Mouse (Mus musculus) T-cell, adult 66 days (primary cell): ENCODE data around the gene Cdc37. TPM values are rescaled to one million over a fixed set of nuclear protein-coding genes. Genes with fewer than 3 reads are reported as not detected.

Source experiments
- total RNA-seq, 2 experiments: library from RNA; stranded (reverse); gene quantifications; 3 replicates in 1 of 2; 4 replicates in 1 of 2; pipeline ENCODE4 v1.2.4; 2023

Cdc37 gene
- 100 to 1,000 TPM; 132 to 148 TPM for total RNA-seq

DNA sequence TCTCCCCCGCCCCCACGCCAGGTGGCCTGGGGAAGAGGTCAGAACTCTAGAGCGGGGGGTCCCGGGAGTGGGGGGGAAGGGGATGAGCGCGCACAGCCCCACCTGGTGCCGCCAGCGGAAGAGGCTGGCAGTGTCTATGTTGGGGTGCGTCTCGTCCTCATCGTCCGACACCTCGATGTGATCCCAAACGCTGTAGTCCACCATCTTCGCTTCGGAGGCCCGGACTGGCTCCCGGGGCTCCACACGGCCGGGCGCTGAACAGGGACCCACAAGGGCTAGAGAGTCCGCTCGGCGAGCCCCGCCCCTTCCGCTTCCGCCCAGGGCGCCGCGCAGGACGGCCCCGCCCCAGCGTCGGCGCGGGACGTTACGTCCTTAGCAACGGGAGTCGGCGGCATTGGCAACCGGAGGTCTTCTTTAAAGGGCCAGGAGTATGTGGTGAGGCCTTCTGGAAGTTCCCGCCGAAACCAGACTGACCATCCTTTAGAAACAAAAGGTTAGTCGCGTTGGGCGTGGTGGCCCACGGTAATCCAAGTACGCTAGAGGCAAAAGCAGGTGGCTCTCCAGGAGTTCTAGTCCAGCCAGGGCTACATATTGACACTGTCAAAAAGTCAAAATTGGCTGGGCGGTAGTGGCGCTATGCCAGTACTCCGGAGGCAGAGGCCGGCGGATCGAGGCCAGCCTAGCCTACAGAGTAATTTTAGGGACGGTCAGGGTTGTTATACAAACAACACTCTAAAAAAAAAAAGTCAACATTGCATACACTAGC lies at the start of gene Cdc37:
Cdc37 (minus strand) TSS at position 329 of the 766 bp plus-strand sequence.

DNA sequence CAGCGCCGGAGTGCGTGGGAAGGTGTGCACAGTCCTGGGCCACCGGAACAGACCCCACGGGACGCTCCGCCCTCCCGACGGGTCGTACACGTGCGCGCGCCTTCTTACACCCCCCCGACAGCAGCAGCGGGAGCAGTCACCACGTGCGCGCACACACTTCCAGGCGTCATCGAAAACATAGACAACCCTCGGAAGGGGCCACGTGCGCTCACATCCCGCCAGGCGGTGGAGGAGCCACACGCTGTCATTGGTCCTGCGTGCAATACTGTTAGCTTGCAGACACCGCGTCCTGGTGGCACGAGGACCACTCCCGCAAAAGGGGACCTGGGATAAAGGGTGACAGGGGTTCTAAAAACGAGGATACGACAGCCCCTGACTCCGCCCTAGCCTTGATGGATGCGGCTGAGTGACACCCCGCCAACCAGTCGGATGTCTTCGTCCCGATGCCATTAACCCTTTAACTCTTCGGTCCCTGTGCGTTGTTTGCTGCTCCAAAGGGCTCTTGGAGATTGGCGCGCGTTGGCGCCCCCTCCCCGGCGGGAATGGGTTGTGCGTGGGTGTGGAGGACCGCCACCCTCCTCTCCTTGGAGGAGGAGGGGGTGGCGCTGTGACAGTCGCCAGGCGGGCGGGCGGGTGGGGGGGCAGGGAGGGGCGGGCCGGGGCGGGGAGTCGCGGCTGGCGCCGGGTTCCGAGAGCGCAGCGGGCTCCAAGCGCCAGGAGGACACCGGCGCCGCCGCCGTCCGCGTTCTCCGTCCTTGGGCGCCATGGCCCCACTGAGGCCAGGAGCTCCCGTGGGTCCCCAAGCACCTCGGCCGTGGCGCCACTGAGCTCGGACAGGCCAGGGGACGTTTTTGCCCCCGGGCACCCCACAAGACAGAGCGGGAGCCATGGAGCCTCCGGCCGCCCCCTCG lies 15.5 kb upstream of the Cdc37 start, which contains the start of gene Pde4a:
Pde4a (plus strand) TSS at position 674 of the 911 bp plus-strand sequence.

GRCm38 (mm10) chr9:21131059-21131956 lies 18.5 kb downstream of the Cdc37 start, which contains the start of gene Tyk2:
TSS of gene Tyk2 (minus strand) at chr9:21131243.

GRCm38 (mm10) chr9:21091707-21092320 lies 58.0 kb downstream of the Cdc37 start, which contains the start of the genes Gm38431 and Raver1:
TSS of gene Gm38431 (minus strand) at chr9:21091997.
TSS of gene Raver1 (minus strand) at chr9:21092008.

Other genes with a start within 250 kb of the Cdc37 start
- 100 to 1,000 TPM in 1 of 2 experiments, 10 to 100 TPM in 1; 99.8 to 107 TPM for gene Dnmt1, start 190.1 kb downstream of the Cdc37 start, total RNA-seq
- gene S1pr2, start 173.2 kb downstream of the Cdc37 start, total RNA-seq, result 1 to 10 TPM; 2.5 to 6.7 TPM
- 10 to 100 TPM; 51.2 to 53.0 TPM for gene Mrpl4, start 147.2 kb downstream of the Cdc37 start, total RNA-seq
- gene Icam1, start 134.0 kb downstream of the Cdc37 start, total RNA-seq, result 10 to 100 TPM; 43.1 to 49.4 TPM
- 1 to 10 TPM in 1 of 2 experiments, under 1 TPM in 1; 0.56 to 1.2 TPM for gene Icam4, start 120.6 kb downstream of the Cdc37 start, total RNA-seq
- gene Icam5, start 117.9 kb downstream of the Cdc37 start, total RNA-seq, result under 1 TPM; 0.62 to 0.73 TPM
- 1 to 10 TPM; 2.6 to 3.7 TPM for gene Zglp1, start 82.9 kb downstream of the Cdc37 start, total RNA-seq
- 1 to 10 TPM; 2.3 to 4.1 TPM for gene Gm49373, start 76.9 kb downstream of the Cdc37 start, total RNA-seq
- 10 to 100 TPM; 33.5 to 34.0 TPM for gene Fdx1l, start 76.4 kb downstream of the Cdc37 start, total RNA-seq
- gene Gm38431, start 58.0 kb downstream of the Cdc37 start, total RNA-seq, result 10 to 100 TPM; 12.8 to 16.0 TPM
- 100 to 1,000 TPM; 110 to 111 TPM for gene Raver1, start 58.0 kb downstream of the Cdc37 start, total RNA-seq
- 10 to 100 TPM; 65.7 to 68.6 TPM for gene Tyk2, start 18.7 kb downstream of the Cdc37 start, total RNA-seq
- 1 to 10 TPM in 1 of 2 experiments, under 1 TPM in 1; 0.74 to 1.8 TPM for gene Pde4a, start 15.7 kb upstream of the Cdc37 start, total RNA-seq
- gene Keap1, start 89.4 kb upstream of the Cdc37 start, total RNA-seq, result 10 to 100 TPM; 35.2 to 43.8 TPM
- gene S1pr5, start 98.5 kb upstream of the Cdc37 start, total RNA-seq, result 1 to 10 TPM; 1.1 to 1.9 TPM
- gene Atg4d, start 115.3 kb upstream of the Cdc37 start, total RNA-seq, result 10 to 100 TPM; 48.4 to 48.8 TPM
- gene Kri1, start 138.0 kb upstream of the Cdc37 start, total RNA-seq, result 100 to 1,000 TPM; 142 to 150 TPM
- gene Cdkn2d, start 141.4 kb upstream of the Cdc37 start, total RNA-seq, result 10 to 100 TPM; 48.2 to 56.3 TPM
- 1 to 10 TPM; 1.8 to 2.7 TPM for gene Ap1m2, start 162.4 kb upstream of the Cdc37 start, total RNA-seq
- 100 to 1,000 TPM; 379 to 394 TPM for gene Slc44a2, start 170.7 kb upstream of the Cdc37 start, total RNA-seq
- gene Ilf3, start 217.9 kb upstream of the Cdc37 start, total RNA-seq, result 100 to 1,000 TPM in 1 of 2 experiments, 10 to 100 TPM in 1; 99.5 to 106 TPM